Mouse (Mus musculus) CH12F3 (cell line): Measurements from ENCODE around the gene Pgbd1.
"Not testable (repeated sequence)": the region's sequence is repeated elsewhere in the genome, so short reads cannot be mapped to it uniquely, and the experiment has no call there.

Source experiments
- in situ Hi-C: fragments of 300-500 bp; cut with MboI; formaldehyde crosslinking; loops from 2 replicates; pipeline ENCODE4 v1.14.3; 2020; ENCODE audit warnings: low sequenced_read_pairs

Pgbd1 gene

DNA sequence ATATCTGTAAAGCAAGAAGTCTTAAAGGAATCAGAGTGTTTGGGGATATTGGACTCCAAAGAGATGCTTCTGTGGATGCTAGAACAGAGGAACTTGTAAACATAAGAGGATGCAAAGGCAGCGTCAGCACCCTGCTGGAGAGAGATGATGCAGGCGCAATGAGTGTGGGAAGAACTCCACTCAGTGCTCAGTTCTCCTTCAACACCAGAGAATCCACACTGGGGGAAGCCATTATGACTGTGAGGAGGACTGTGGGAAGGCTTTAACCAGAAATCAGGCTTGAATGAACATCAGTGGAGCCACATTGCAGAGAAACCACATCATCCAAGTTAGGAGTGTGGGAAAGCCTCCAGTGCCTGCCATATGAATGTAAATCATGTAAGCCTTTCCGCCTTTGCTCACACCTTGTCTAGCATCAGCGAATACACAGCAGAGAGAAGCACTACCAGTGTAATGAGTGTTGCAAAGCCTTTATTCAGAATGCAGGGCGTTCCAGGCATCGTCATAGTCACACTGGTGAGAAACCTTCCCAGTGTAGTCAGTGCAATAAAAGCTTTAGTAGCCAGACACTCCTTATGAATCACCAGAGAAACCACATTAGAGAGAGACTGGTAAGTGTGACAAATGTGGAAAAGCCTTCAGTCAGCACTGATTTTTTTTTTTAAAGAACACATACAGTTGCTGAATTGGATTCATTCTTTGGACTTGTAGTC, 23.4 kb downstream of the Pgbd1 start:
- in situ Hi-C loops: no loop called here

DNA sequence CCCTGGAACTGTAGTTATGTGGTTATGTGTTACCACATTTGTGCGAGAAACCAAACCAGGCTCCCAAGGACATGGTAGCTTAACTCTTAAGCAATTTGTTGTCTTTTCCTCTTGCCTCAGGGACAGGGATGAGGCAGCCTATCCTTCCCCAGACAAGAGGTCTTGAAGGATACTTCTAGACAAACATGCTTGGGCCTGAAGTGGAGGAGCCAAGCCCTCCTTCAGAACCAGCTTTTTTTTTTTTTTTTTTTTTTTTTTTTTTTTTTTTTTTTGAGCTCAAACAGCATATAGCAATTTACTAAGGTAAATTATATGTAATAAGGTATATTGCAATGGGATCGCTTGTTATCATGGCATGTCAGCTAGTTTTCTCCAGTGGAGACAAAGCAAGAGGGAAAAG, 25.1 kb downstream of the Pgbd1 start:
- in situ Hi-C loops: no loop called here

DNA sequence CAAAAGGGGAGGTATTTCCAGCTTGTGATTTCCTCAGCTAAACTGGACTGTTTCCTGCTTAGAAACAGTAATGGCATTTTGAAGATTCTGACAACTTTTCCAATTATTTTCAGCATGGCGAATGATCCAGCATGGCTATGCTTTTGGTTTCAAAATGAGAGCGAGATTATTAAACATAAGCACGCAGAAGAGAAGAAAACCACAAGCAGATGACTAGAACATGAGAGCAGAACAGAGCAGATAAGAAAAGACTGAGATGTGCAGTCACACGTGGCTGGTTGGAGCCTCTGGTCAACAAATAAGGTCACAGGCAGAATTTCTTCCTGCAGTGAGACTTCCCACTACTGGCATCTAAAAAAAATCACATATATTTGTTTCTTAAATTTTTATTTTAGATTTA, 25.6 kb downstream of the Pgbd1 start:
- in situ Hi-C loops: no loop called here

DNA sequence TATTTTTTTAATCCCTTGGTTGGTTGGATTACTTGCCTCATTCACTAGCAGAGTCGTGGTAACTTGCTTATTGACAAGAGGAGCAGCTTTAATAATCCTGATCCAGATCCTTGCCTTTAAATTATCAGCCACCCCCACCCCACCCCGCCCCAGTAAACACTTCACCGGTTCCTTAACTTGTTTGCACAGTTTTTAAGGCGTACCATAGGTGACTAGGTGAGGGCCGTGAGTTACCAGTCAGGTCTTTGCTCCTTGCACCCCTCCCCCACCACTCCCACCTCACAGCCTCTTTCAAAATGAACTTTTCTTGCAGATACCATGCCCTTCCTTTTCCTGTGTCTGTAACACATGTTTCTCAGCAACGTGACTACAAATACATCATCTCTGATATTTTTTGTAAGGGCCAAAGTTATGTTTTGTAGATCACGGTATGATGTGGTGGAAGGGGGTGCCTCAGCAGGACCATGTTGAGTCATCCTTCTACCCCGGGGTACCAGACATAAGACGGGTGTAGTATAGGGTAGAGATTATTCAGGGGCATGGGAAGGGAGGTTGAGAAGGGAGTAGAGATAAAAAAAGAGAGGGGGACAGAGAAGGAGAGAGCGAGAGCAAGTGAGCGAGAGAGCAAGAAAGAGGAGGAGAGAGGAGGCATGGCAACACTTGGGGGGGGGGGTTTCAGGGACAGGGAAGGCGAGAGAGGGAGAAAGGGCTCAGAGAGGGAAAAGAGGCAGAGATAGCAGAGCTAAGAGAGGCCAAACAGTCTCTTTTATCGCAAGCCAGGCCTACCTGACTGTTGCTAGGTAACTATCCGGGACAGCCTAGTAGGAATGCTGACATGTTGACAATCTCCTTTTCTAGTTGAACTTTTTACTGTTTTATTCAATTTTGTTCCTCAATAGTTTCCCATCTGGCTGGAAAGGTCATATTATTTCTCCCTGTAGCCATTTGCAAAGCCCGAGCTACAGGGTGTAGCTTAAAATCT, 26.3 kb downstream of the Pgbd1 start:
- in situ Hi-C loops: no loop called here

DNA sequence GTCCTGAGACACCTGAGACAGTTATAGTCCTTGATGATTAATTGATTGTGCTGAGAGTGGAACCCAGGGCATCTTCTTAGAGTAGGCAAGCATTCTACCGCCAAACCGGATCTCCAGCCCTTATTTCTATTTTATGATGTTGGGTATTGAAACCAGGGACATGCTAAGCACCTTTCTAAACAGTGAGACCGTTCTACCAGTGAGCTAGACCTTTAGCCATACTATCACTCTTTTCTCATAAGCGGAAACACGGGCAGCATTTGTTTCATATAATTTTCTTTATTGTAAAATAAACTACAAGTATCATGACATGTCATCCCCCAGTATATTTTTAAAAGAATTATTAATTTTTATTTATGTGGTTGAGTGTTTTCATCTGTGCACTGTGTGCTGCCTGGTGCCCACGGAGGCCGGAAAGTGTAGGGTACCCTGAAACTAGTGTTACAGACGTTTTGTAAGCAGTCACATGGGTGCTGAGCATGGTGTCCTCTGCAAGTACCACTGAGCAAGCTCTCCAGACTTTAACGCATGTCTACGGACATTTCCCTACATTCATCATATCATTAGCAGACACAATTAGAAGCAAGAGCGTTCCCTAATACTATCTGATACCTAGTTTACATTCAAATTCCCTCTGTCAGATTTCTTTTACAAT, 31.9 kb downstream of the Pgbd1 start:
- in situ Hi-C loops: no loop called here

DNA sequence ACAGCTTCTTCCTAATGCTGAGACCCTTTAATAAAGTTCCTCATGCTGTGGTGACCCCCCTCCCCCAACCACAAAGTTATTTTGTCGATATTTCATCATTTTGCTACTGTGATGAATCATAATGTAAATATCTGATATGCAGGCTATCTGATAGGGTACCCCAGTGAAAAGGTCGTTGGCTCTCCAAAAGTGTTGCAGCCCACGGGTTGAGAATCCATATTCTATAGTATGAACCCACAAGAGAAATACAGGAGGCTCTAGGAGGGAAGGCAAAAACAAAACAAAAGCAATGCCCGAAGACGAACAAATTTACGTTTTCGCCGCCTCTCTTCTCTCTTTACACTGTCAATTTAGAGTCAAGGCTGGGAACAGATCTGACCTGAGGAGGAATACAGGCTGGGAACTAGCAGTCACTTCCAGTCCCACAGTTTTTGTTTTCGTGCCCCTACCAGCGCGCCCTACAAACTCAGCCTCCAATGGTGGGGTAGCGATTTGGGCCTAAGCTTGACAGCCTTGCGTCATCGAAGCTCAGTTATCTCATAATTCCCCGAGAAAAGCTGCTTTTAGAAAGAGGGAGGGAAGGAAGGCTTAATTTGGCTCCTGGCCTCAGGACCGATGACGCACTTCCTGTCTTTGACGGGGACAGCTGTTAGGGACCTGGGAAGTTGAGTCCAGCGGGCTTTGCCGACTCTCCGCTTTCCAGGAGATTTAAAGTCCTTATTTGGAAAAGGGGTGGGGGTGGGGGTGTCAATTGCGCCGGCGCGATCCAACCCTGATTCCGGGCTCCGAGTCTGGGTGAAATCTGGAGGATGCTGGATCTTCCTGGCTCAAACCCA, 32.7 kb downstream of the Pgbd1 start:
- in situ Hi-C loops: no loop called here

DNA sequence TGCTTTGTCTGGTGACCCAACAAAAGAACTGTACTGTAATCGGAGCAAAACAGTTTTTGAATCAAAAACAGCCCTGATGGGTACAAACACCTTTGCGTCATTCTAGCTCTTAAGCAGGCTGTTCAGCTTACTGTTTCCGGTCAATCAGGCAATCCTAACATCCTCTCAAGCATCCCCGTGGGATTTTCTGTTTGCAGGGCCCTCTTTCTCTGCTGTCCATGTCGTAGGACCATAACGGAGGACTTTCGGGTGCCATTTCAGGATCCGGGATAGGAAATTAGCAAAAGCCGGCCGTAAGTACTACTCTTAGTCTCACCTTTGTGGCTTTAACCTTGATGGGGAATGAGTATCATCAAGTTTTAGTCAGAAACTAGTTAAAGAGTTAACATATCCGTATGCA, 33.5 kb downstream of the Pgbd1 start:
- in situ Hi-C loops: no loop called here

DNA sequence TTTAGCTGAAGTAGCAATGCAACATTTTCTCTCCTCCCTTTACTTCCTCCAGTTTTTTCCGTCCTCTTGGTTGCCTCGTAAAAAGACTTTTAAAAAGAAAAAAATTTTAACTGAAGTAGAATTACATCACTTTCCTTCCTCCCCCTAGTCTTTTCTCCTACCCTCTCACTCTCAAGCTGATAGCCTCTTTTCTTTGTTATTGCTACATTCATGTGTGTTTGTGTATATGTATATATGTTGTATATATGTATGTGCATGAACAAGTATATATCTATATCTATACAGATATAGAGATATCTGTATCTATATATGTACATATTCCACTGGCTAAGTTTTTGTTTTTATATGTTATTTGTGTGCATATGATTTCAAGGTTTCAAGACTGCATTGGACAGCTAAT, 38.0 kb downstream of the Pgbd1 start:
- in situ Hi-C loops: no loop called here

DNA sequence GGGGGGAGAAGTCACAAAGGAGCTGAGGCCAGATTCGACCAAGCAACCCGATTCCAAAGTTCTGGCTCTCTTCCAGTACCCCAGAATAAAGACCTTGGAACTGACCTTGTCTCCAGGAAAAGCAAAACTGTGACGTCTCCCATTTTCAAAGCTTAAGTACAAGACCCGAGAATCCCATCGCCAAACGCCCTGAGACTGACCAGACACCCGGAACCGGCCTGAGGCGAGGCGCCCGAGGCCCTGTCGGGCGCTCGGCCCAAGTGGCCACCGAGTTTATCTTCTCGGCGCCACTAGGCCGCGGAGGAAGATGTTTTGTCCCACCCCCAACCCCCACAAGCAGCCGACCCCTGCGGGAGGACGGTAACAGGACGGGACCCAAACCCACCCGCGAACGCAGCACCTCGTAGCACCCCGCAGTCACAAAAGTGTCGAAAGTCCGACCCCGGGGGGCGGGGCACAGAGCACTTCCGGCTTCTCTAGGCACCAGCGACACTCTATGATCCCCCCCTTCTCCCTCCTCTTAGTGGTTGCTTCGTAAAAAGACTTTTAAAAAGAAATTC, 38.5 kb downstream of the Pgbd1 start, which contains the start of gene Zkscan3:
Gene Zkscan3 (minus strand): TSS at position 469 of the 560 bp plus-strand sequence.
- in situ Hi-C loops: no loop called here

DNA sequence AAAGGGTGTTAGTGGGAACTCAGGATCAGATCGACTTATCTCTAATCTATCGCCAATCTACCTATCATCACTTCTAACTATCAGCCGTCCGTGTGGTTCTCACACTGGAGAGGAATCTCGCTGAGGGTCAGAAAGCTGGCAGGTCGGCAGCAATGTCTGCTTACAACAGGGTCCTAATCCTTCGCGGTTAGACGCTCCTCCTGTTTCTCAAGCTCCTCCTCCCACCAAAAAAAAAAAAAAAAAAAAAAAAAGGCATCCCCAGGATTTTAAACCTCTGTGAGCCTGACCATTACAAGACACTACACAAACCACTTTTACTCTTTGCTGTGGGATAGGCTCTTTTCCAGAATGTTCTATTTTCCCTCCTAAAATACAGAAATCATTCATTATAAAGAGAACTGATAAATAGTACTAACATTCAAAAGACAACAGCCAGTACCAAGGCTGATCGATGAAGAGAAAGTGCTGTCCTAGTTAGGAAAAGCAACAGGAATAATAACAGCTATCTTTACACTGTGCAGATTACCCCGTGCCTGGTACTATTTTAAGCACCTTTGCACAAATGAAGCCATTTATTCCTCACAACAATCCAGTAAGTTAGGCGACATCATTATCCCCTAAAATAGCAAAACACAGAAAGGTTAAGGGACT, 39.1 kb downstream of the Pgbd1 start:
- in situ Hi-C loops: no loop called here

DNA sequence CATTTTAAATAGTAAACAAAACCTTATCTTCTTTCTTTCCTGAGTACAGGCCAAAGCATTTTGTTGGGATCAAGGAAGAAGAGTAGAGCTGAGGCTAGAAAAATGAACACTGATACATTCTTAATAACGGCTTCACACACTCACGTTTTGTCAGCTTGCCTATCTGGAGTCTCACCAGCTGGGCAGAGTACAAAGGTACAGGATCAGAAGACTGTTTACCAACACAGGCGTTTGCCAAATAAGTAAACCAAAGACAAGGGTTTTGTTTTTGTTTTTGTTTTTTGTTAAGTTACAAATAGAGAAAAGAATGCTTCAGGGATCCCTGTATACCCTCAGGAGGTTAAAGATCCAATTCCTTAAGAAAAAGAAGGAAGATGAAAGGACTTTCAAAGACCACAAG, 39.7 kb downstream of the Pgbd1 start:
- in situ Hi-C loops: no loop called here

DNA sequence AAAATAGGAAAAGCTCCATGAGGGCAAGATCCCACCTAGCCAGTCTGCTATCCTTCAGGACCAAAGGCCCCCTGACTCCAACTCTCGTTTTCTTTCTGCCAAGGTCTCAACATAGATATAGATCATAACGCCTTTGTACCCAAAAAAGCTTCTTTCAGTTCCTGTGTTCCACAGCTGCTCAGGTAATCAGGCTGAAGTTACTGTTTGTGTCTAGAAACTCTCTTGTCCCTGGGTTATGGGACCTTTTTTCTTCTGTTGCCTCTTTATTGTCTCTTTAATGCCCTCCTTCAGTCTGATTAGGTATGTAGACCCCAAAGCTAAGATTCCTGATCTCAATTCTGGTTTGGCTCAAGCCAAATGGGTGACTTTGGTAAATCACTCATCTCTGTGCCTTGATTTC, 43.4 kb downstream of the Pgbd1 start:
- in situ Hi-C loops: no loop called here

DNA sequence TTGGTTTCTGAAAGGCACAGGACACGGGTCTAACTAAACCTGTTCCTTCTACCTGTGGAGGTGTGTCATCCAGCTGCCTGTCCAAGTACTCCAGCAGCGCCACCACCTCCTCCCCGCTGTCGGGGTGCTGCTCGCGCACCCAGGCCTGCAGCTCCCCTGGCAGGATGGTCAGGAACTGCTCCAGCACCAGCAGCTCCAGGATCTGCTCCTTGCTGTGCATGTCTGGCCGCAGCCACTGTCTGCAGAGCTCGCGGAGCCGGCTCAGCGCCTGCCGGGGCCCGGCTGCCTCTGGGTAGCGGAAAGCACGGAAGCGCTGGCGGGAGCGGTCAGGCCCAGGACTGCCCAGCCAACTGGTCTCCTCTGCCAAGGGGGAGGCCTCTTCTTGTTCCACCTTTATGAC, 44.8 kb downstream of the Pgbd1 start:
- in situ Hi-C loops: not testable (repeated sequence)

DNA sequence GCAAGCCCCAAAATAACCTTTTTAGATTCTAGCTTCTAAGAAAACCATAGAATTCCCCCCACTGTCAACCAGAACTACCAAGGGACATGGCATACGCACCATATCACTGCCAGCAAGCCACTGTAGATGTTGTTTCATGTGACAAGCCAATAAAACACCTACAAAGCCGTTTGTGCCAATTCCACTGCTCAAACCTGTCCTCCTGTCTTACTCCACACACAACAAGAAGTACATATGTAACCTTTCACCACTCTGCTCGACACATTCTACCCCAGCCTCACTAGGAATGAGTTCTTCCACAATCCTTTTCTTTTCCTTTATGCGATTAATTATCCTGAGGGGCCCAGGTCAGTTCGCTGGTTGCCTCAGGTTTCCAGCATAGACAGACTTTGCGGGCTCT, 45.2 kb downstream of the Pgbd1 start:
- in situ Hi-C loops: no loop called here

DNA sequence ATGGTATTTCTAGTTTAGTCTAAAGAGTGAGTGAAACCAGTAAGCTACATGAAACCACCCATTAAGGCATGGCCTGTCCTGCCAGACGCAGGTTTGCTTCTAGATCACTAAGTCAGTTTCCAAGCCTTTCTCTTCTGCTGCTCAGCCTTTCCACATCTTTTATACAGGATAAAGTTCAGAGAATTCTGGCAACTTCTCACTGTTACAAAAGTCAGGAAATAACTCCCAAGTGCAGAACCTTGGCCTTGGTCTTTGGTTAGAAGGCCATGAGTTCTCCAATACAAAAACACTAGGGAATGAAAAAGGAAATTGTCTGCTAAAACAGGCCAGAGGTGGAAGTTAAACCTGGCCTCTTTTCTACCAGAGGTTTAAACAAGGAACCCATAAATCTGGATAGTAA, 45.6 kb downstream of the Pgbd1 start:
- in situ Hi-C loops: no loop called here

DNA sequence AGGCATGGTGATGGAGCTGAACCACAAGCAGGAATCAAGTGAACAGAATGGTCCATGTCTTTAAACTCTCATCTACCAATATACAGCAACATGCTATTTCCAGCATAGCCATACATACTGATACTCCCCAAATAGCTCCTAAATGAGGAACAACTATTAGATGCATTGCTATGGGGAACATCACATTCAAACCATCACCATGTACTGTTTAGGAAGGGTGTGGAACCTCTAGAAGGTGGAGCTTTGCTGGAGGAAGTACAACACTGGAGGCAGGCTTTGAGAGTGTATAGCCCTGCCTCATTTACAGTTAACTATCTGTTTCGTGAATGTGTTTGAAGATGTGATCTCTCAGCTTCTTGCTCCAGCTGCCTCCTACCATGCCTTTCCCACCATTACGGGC, 63.1 kb downstream of the Pgbd1 start:
- in situ Hi-C loops: no loop called here

DNA sequence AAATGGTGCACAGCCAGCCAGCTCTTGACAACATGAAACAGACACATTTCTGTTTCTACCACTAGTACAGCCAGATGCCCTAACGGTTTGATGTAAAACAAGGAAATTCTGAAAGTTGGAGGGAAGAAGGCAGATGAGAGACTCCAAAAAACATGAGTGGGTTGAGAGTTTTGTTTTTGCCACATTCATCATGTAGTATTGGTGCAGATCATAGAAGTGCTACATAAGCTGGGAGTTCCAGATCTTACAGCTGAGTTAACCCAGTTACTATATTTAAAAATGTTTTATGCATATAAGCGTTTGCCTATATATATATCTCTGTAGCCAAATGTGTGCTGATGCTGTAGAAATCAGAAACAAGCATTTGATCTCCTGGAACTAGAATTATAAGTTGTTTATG, 68.2 kb downstream of the Pgbd1 start:
- in situ Hi-C loops: no loop called here
